Mouse (Mus musculus) midbrain, embryonic 10.5 days (tissue): Measurements from ENCODE around the gene Kti12. TPM values are rescaled to one million over a fixed set of nuclear protein-coding genes. Genes with fewer than 3 reads are reported as not detected.
A peak's percentile ranks its signal among the peaks of the same experiment; 100 is the strongest.

Experiments
- DNase-seq: peaks from one replicate; pipeline ENCODE4 v3.0.0-alpha.2; 2017; ENCODE audit warnings: low spot score
- H3K27ac ChIP-seq: fragments of 300-500 bp; sonication (generic); replicated peaks from 2 replicates; pipeline ENCODE4 v1.5.1; 2016; ENCODE audit warnings: mild to moderate bottlenecking
- H3K27me3 ChIP-seq: fragments of 300-500 bp; sonication (generic); 2 replicates; pipeline ENCODE4 v1.6.1; 2016; ENCODE audit warnings: low read depth, mild to moderate bottlenecking; ENCODE audit not compliant: poor library complexity, severe bottlenecking
- H3K36me3 ChIP-seq: fragments of 300-500 bp; sonication (generic); 2 replicates; pipeline ENCODE4 v1.6.1; 2016; ENCODE audit warnings: mild to moderate bottlenecking, moderate library complexity
- H3K4me1 ChIP-seq: fragments of 300-500 bp; sonication (generic); 2 replicates; pipeline ENCODE4 v1.6.1; 2016
- H3K4me3 ChIP-seq: fragments of 300-500 bp; sonication (generic); 2 replicates; pipeline ENCODE4 v1.5.1; 2016; ENCODE audit warnings: mild to moderate bottlenecking, moderate library complexity
- H3K9me3 ChIP-seq: fragments of 300-500 bp; sonication (generic); replicated peaks from 2 replicates; pipeline ENCODE4 v1.6.1; 2016; ENCODE audit warnings: mild to moderate bottlenecking
- WGBS: fragments of 180-500 bp; shearing (Covaris S2); methylation state at CpG from one replicate; pipeline ENCODE4 v1.1.7; 2016; 5-methylcytosine and 5-hydroxymethylcytosine counted together
- polyA plus RNA-seq: library from polyadenylated mRNA; unstranded; fragments of >200 nt; fragmentation: Nextera tagmentation; extraction: Ambion mirVana; gene quantifications from 2 replicates; pipeline ENCODE4 v1.2.1, GENCODE M21; 2016

The Kti12 gene
- polyA plus RNA-seq, 1 experiment from 2014 or later, result 62.2 TPM

DNA sequence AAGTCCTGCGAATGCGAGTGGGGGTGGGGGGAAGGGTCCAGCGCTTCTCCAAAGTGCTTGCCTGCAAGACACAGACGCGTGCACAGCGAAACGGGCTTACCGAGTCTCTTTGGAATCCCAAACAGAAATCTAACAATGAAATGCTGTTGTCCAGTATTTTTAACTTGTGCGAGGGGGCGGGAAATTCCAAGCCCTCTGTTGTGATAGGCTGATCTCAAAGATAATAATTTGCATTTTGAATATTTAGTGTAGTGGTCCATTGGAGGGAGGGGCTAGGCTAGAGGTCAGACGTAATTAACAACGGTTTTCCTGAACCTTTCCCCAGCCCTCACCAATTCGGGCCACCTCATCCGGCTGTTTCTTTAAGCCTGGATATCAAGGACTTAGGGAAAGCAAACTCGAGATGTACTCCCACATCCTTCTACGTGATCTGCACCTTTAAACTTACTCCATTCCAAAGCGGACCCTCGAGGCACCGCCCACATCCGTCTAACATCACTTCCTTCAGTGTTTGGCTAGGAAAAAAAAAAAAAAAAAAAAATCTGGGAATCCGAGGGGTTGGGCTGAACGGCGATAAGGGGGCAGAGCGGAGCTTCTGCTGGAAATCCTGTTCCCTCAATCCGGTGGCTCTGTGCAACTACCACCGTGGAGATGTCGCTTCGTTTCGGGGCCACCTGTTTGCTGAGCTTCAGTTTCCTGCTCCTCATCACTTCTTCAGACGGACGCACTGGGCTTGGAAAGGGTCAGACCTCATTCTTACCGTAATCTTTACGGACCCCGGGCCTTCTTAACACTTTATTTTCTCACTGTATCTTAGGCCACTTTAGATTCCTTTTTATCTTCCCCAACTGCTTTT is 13.2 kb upstream of the Kti12 start, which contains the start of gene Txndc12:
Txndc12 (plus strand) TSS at position 487 of the 856 bp plus-strand sequence.
- H3K36me3 ChIP-seq, result peaks cover 16% of the 10 kb centered on the region
- H3K9me3 ChIP-seq, result no peaks in the 10 kb centered on the region
- peak within 1 kb of the TSS; percentile 98 for H3K4me3 ChIP-seq
- H3K27ac ChIP-seq, result peak within 1 kb of the TSS; percentile 100
- H3K4me1 ChIP-seq, result peaks cover 33% of the 10 kb centered on the region
- DNase-seq, result peak; percentile 88
- under 1% methylated on average over 34 of the region's 34 CpGs for WGBS
- H3K27me3 ChIP-seq, result no peaks in the 10 kb centered on the region

GRCm38 (mm10) chr4:108834971-108835311 is 12.6 kb upstream of the Kti12 start:
- peaks cover 33% of the 10 kb centered on the region for H3K4me1 ChIP-seq
- H3K9me3 ChIP-seq, result no peaks in the 10 kb centered on the region
- H3K27me3 ChIP-seq, result no peaks in the 10 kb centered on the region
- peaks cover 10% of the 10 kb centered on the region for H3K36me3 ChIP-seq
- peak overlapping the region; percentile 100 for H3K27ac ChIP-seq
- under 1% methylated on average over 15 of the region's 15 CpGs for WGBS
- H3K4me3 ChIP-seq, result peak overlapping the region; percentile 98
- no peak for DNase-seq

GRCm38 (mm10) chr4:108835496-108835895 is 12.1 kb upstream of the Kti12 start:
- peaks cover 10% of the 10 kb centered on the region for H3K36me3 ChIP-seq
- H3K27me3 ChIP-seq, result no peaks in the 10 kb centered on the region
- WGBS, result 62% methylated on average over 3 of the region's 3 CpGs
- H3K27ac ChIP-seq, result peak overlapping the region; percentile 100
- no peak for DNase-seq
- peaks cover 33% of the 10 kb centered on the region for H3K4me1 ChIP-seq
- peak overlapping the region; percentile 98 for H3K4me3 ChIP-seq
- no peaks in the 10 kb centered on the region for H3K9me3 ChIP-seq

DNA sequence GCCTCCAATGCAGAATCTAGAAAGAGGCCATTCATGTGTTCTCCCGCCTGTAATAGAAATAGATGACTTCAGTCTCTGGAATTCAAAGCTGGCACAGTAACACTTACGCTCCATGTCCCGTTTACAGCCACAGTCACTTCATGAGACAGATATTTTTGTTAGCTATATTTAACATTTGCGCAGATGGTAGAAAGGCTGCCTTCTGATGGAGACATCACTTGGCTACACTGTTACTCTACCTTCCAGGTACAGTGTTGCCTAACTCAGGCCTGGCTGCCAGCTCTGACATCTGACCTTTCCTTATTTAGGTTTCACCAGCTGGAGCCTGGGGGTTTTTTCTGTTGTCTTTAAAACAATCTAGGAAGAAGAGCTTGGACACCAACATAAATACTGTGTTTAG is 9.6 kb upstream of the Kti12 start:
- Histone ChIP-seq H3K9me3 (no peaks in the 10 kb centered on the region), H3K4me1 (peaks cover 18% of the 10 kb centered on the region), H3K4me3 (no peak overlapping the region), H3K27ac (no peak overlapping the region), H3K36me3 (peaks cover 15% of the 10 kb centered on the region), H3K27me3 (no peaks in the 10 kb centered on the region)
- no peak for DNase-seq
- 90% methylated on average over 4 of the region's 4 CpGs for WGBS

GRCm38 (mm10) chr4:108841920-108842578 is 5.5 kb upstream of the Kti12 start:
- Histone ChIP-seq H3K4me1 (peaks cover 15% of the 10 kb centered on the region), H3K36me3 (peaks cover 15% of the 10 kb centered on the region), H3K9me3 (no peaks in the 10 kb centered on the region), H3K27ac (no peak overlapping the region), H3K27me3 (no peaks in the 10 kb centered on the region), H3K4me3 (no peak overlapping the region)
- 90% methylated on average over 7 of the region's 7 CpGs for WGBS
- DNase-seq, result no peak

- H3K4me1 ChIP-seq, result peaks cover 21% of the 10 kb centered on the region
- H3K4me3 ChIP-seq, result no peak overlapping the region
- DNase-seq, result no peak
- peaks cover 15% of the 10 kb centered on the region for H3K36me3 ChIP-seq
- H3K27ac ChIP-seq, result peak overlapping the region; percentile 46
- no peaks in the 10 kb centered on the region for H3K27me3 ChIP-seq
- H3K9me3 ChIP-seq, result no peaks in the 10 kb centered on the region
Measured at GRCm38 (mm10) chr4:108843336-108843735, 4.2 kb upstream of the Kti12 start.

DNA sequence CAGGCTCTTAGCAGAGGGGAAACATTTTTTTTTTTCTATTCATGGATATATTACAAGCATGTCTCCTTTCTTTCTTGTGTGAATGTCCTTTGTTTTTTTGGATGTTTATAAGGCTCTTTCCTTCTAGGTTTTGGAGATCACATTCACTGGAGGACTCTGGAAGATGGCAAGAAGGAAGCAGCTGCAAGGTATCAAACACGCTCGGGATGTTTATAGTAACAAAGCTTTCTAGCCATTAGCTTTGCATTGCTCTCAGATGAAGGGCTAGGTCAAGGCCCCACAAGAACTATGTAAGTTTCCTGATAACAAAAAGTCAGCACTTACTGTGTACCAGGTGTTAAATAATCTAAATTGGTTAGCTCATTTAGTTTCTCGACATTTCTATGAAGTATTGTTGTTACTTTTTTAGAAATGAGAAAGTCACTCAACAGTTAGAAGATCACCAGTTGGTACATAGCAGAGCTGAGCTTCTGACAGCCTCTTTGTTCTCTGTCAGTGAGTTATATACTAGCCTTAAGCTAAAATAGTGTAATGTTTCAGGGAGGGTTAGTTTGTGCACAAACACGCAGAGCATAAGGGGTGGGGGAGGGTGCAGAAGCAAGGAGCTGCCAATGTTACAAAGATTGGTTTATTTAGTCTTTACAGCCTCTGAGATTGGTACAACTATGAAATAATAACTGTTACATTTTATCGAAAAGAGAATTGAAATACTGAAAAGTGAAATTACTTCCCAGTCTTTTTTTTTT is 1.6 kb upstream of the Kti12 start:
- Histone ChIP-seq H3K36me3 (peaks cover 26% of the 10 kb centered on the region), H3K4me1 (peaks cover 39% of the 10 kb centered on the region), H3K9me3 (no peaks in the 10 kb centered on the region), H3K4me3 (no peak overlapping the region), H3K27ac (no peak overlapping the region), H3K27me3 (no peaks in the 10 kb centered on the region)
- WGBS, result 91% methylated on average over 5 of the region's 5 CpGs
- no peak for DNase-seq

DNA sequence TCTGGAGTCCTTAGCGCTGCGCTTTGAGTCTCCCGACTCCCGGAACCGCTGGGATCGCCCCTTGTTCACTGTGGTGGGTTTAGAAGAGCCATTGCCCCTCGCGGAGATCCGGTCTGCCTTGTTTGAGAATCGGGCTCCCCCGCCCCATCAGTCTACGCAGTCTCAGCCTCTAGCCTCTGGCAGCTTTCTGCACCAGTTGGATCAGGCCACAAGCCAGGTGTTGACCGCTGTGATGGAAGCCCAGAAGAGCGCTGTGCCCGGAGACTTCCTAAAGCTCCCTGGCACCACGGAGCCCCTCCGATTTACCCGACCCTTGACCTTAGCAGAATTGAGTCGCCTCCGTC is 892 bp downstream of the Kti12 start, which contains the start of gene A730015C16Rik:
A730015C16Rik (minus strand) TSS at position 115 of the 344 bp plus-strand sequence.
- Histone ChIP-seq H3K36me3 (peaks cover 32% of the 10 kb centered on the region), H3K27ac (peak within 1 kb of the TSS; percentile 86), H3K4me1 (peaks cover 33% of the 10 kb centered on the region), H3K9me3 (no peaks in the 10 kb centered on the region), H3K27me3 (no peaks in the 10 kb centered on the region), H3K4me3 (peak within 1 kb of the TSS; percentile 91)
- 15% methylated on average over 20 of the region's 20 CpGs for WGBS
- no peak for DNase-seq

DNA sequence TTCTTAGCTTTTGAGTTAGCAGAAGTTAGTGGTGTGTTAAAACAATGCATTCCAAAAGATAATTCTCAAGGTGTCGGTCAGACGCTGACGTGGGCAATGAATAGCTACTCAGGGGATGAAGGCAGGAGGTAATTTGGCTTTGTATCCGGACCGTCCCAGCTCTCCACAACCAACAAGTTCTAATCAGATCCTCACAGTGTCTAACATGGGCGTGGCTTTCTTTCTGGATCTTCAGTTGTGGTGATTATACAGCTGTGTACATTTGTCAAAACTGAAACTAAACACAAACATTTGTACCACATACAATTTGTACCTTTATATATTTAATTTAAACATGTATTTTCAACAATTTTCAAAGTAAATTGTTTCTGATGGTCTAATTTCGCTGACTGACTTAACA is 19.2 kb downstream of the Kti12 start:
- Histone ChIP-seq H3K9me3 (no peaks in the 10 kb centered on the region), H3K4me3 (no peak overlapping the region), H3K27ac (no peak overlapping the region), H3K4me1 (no peaks in the 10 kb centered on the region), H3K36me3 (peaks cover 26% of the 10 kb centered on the region), H3K27me3 (no peaks in the 10 kb centered on the region)
- WGBS, result 87% methylated on average over 7 of the region's 7 CpGs
- no peak for DNase-seq

DNA sequence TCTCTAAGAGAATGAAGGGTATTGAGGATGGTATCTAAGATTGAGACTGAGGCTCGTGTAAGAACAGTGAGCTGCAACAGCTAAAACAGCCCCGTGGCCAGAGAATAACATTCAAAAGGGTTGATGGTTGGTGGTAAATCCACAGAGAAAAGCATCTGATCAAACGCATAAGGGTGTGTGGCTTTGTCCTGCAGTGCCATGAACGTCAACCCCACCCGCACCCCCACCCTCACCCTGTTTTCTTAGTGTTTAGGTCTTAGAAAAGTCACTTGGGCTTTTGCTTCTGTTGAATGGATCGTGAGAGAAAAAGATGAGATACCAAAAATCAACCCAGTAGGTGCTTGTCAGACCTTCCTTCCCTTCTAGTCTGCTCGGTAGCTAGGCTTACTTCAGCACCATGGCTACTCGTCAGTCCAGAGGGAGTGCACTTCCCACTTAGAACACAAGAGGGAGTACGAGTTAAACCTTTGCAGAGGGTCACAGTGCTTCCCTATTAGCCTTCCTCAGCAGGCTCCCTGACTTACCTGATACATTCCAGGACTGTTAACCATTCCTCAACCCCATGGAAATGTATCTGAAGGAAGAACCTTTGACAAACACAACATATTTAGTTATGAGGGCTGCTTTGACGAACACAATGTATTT is 22.3 kb downstream of the Kti12 start:
- H3K36me3 ChIP-seq, result no peaks in the 10 kb centered on the region
- WGBS, result 37% methylated on average over 10 of the region's 10 CpGs
- DNase-seq, result peak; percentile 71

DNA sequence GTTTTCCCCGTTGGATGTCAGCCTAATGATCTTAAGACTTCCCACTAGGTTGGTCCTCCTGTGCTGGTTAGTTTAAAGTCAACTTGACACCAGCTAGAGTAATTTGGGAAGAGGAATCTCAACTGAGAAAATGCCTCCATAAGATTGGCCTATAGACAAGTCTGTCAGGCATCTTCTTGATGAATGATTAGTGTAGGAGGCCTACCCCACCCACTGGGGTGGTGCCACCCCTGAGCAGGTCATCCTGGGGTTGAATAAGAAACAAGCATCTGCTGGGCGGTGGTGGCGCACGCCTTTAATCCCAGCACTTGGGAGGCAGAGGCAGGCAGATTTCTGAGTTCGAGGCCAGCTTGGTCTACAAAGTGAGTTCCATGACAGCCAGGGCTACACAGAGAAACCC is 26.2 kb downstream of the Kti12 start:
- no peaks in the 10 kb centered on the region for H3K9me3 ChIP-seq
- H3K4me3 ChIP-seq, result no peak overlapping the region
- no peak for DNase-seq
- no peak overlapping the region for H3K27ac ChIP-seq
- peaks cover 14% of the 10 kb centered on the region for H3K27me3 ChIP-seq
- no peaks in the 10 kb centered on the region for H3K36me3 ChIP-seq
- no peaks in the 10 kb centered on the region for H3K4me1 ChIP-seq
- 87% methylated on average over 5 of the region's 5 CpGs for WGBS

More for the DNA sequence above, 22.3 kb downstream of the Kti12 start:
- H3K27ac ChIP-seq, result no peak overlapping the region
- no peaks in the 10 kb centered on the region for H3K4me1 ChIP-seq
- H3K27me3 ChIP-seq, result no peaks in the 10 kb centered on the region
- no peak overlapping the region for H3K4me3 ChIP-seq
- H3K9me3 ChIP-seq, result no peaks in the 10 kb centered on the region

DNA sequence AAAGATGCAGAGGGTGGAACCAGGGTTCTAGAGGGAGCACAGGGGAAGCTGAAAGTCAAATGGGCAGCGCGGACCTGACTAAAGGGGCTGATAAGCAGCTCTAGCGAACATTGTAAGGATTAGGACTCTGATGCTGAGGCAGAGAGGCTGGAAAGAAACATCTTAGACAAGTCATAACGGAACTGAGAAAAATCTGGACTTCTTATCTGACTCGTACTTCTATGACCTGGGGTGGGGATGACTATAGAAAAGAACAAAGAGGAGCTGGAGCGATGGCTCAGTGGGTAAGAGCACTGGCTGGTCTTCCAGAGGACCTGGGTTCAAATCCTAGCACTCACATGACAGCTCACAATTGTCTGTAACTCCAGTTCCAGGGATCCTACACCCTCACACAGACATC is 30.3 kb downstream of the Kti12 start:
- no peak overlapping the region for H3K4me3 ChIP-seq
- H3K9me3 ChIP-seq, result no peaks in the 10 kb centered on the region
- H3K36me3 ChIP-seq, result no peaks in the 10 kb centered on the region
- WGBS, result 78% methylated on average over 6 of the region's 6 CpGs
- H3K27me3 ChIP-seq, result peaks cover 31% of the 10 kb centered on the region
- no peak for DNase-seq
- peaks cover 13% of the 10 kb centered on the region for H3K4me1 ChIP-seq
- H3K27ac ChIP-seq, result no peak overlapping the region
